13 mouse cellular contexts compared by ENCODE assay signal in genomic region chr14:41755931-41756330, GRCm38 (mm10). TPM values are rescaled to one million over a fixed set of nuclear protein-coding genes. Genes with fewer than 3 reads are reported as not detected.
DNase-seq lines count a peak whose midpoint lies in the region.
"Had no signal": no experiment of that assay in that cellular context is flagged by ENCODE, and none has a peak within 500 bp of the region (broad histone marks: within the 10 kb centered on the region; RNA-seq: fewer than 3 reads in every experiment).

No protein-coding gene starts in this region.

- peak; percentile 0 for DNase-seq in T-cell, adult 2 months (ENCODE audit: low spot score)
- peak; percentile 2 for DNase-seq in frontal cortex, postnatal 14 days (ENCODE audit: low spot score in 2 of 2)
- peak; percentile 91 for DNase-seq in heart, adult 11 months
- peak; percentile 4 for DNase-seq in heart, postnatal 4 days
- peak; percentile 2 to 4 for DNase-seq in layer of hippocampus, adult 8-10 months (ENCODE audit: low spot score in 2 of 2)
- peak; percentile 1 for DNase-seq in lung, postnatal 10 days
- DNase-seq in spleen, postnatal 36 days (ENCODE audit: low spot score in 2 of 2): peak; percentile 0 to 1
- DNase-seq in urinary bladder, postnatal 14 days (ENCODE audit: low spot score): peak; percentile 2

RNA-seq across cellular contexts. Expression of gene Gm7929, which starts 5.5 kb away (rescaled TPM):
- not detected for total RNA-seq in heart, postnatal 4 days (2021)
- not detected for total RNA-seq in layer of hippocampus, adult 8-10 months (2022)
- total RNA-seq: adrenal gland, postnatal 14 days; CH12.LX; common myeloid progenitor, adult 5-6 weeks; gastrocnemius, postnatal 10 days; left cerebral cortex, postnatal 14 days had no signal

RNA-seq across cellular contexts. Expression of gene Gm47189, which starts 16.3 kb away (rescaled TPM):
- total RNA-seq in heart, postnatal 4 days (2021): not detected
- not detected for total RNA-seq in layer of hippocampus, adult 8-10 months (2022)
- total RNA-seq: adrenal gland, postnatal 14 days; CH12.LX; common myeloid progenitor, adult 5-6 weeks; gastrocnemius, postnatal 10 days; left cerebral cortex, postnatal 14 days had no signal

RNA-seq across cellular contexts. Expression of gene Gm8068, which starts 54.2 kb away (rescaled TPM):
- not detected for total RNA-seq in heart, postnatal 4 days (2021)
- not detected for total RNA-seq in layer of hippocampus, adult 8-10 months (2022)
- total RNA-seq: adrenal gland, postnatal 14 days; CH12.LX; common myeloid progenitor, adult 5-6 weeks; gastrocnemius, postnatal 10 days; left cerebral cortex, postnatal 14 days had no signal

Comparison
In these comparisons a context has a peak if more than half of its experiments do, and no peak if none do; other contexts are left out.
1. Peak in every context shown above with its lines: DNase-seq.
2. DNase-seq: peak in every context shown above with its lines; median percentile 91 in heart, adult 11 months; 4 in heart, postnatal 4 days; 3 in layer of hippocampus, adult 8-10 months; 2 in frontal cortex, postnatal 14 days; 2 in urinary bladder, postnatal 14 days; 1 in lung, postnatal 10 days; 0 in spleen, postnatal 36 days; 0 in T-cell, adult 2 months.